Mouse (Mus musculus): ENCODE measurements around the gene Anapc11.

Anapc11 gene

GRCm38 (mm10) chr11:120608241-120609034 lies 10.2 kb downstream of the Anapc11 start, which contains the start of gene Npb:
Gene Npb (plus strand): TSS chr11:120608477.
- no peak for DNase-seq

GRCm38 (mm10) chr11:120609250-120609649 lies 11.0 kb downstream of the Anapc11 start:
- DNase-seq, result peak; percentile 67

- DNase-seq, result no peak
Measured at GRCm38 (mm10) chr11:120610477-120611046, 12.3 kb downstream of the Anapc11 start.

GRCm38 (mm10) chr11:120612763-120613162 lies 14.5 kb downstream of the Anapc11 start:
- DNase-seq, result peak; percentile 76 to 89

- no peak for DNase-seq
Measured at GRCm38 (mm10) chr11:120613481-120613972, 15.3 kb downstream of the Anapc11 start.

GRCm38 (mm10) chr11:120613976-120614375 lies 15.8 kb downstream of the Anapc11 start:
- no peak for DNase-seq

- DNase-seq, result no peak
Measured at GRCm38 (mm10) chr11:120615167-120615566, 16.9 kb downstream of the Anapc11 start.

- DNase-seq, result no peak
Measured at GRCm38 (mm10) chr11:120615606-120616203, 17.5 kb downstream of the Anapc11 start.

- peak; percentile 74 to 84 for DNase-seq
Measured at GRCm38 (mm10) chr11:120616617-120617294, 18.5 kb downstream of the Anapc11 start.

GRCm38 (mm10) chr11:120617519-120618112 lies 19.4 kb downstream of the Anapc11 start, which contains the start of gene Pcyt2:
Gene Pcyt2 (minus strand): TSS chr11:120617936.
- peak; percentile 95 to 98 for DNase-seq

- DNase-seq, result no peak
Measured at GRCm38 (mm10) chr11:120618619-120619535, 20.7 kb downstream of the Anapc11 start.

GRCm38 (mm10) chr11:120620195-120620594 lies 22.0 kb downstream of the Anapc11 start:
- no peak for DNase-seq

GRCm38 (mm10) chr11:120622805-120623204 lies 24.6 kb downstream of the Anapc11 start:
- DNase-seq, result no peak

- DNase-seq, result peak; percentile 81 to 89
Measured at GRCm38 (mm10) chr11:120623961-120624679, 25.9 kb downstream of the Anapc11 start.

GRCm38 (mm10) chr11:120624680-120625111 lies 26.5 kb downstream of the Anapc11 start:
- peak; percentile 89 to 95 for DNase-seq

- DNase-seq, result no peak
Measured at GRCm38 (mm10) chr11:120625152-120625775, 27.0 kb downstream of the Anapc11 start, which contains the start of gene Sirt7. Gene Sirt7 (minus strand): TSS chr11:120625240.

GRCm38 (mm10) chr11:120626785-120627467 lies 28.7 kb downstream of the Anapc11 start:
- no peak for DNase-seq

GRCm38 (mm10) chr11:120627468-120628300 lies 29.5 kb downstream of the Anapc11 start:
- peak; percentile 52 to 61 for DNase-seq
